Mouse (Mus musculus): ENCODE results near the gene Mpzl2.

GRCm38 (mm10) chr9:45097877-45098276 is 58.3 kb downstream of the Mpzl2 start:
- TF ChIP-seq CTCF (conservative IDR thresholded peaks at IDR 0.05; ENCODE audit: insufficient read depth, insufficient read length, low read depth, low read length) = no peak
- no peak for TF ChIP-seq POLR2A (IDR thresholded peaks at IDR 0.05; ENCODE audit: low read depth, low read length)

All from kidney, adult 2 months (tissue).